Mouse (Mus musculus): ENCODE measurements around the gene Ankrd40. TPM values are rescaled to one million over a fixed set of nuclear protein-coding genes. Genes with fewer than 3 reads are reported as not detected.

The Ankrd40 gene
- total RNA-seq, 2 experiments from 2014 or later: 39.7 to 46.9 TPM

Other genes starting within 250 kb of the Ankrd40 start
- gene Tob1, start 116.5 kb upstream of the Ankrd40 start, total RNA-seq (2014; fragmentation: Nextera tagmentation): 2.9 and 4.5 TPM in 2 replicates
- gene Tob1, start 116.5 kb upstream of the Ankrd40 start, total RNA-seq (2017): 1.1 and 4.9 TPM in 2 replicates
- not detected in 2 replicates for gene Wfikkn2, start 82.0 kb upstream of the Ankrd40 start, total RNA-seq (2014; fragmentation: Nextera tagmentation)
- 0.09 TPM in 1 of 2 replicates, not detected in the other for gene Wfikkn2, start 82.0 kb upstream of the Ankrd40 start, total RNA-seq (2017)
- gene Gm21885, start 46.1 kb upstream of the Ankrd40 start, total RNA-seq (2014; fragmentation: Nextera tagmentation): not detected in 2 replicates
- not detected in 2 replicates for gene Gm21885, start 46.1 kb upstream of the Ankrd40 start, total RNA-seq (2017)
- 172 and 209 TPM in 2 replicates for gene Luc7l3, start 6.0 kb upstream of the Ankrd40 start, total RNA-seq (2014; fragmentation: Nextera tagmentation)
- gene Luc7l3, start 6.0 kb upstream of the Ankrd40 start, total RNA-seq (2017): 335 and 378 TPM in 2 replicates
- 0.34 and 2.0 TPM in 2 replicates for gene Abcc3, start 65.0 kb downstream of the Ankrd40 start, total RNA-seq (2014; fragmentation: Nextera tagmentation)
- 0.05 and 0.30 TPM in 2 replicates for gene Abcc3, start 65.0 kb downstream of the Ankrd40 start, total RNA-seq (2017)
- not detected in 2 replicates for gene Cacna1g, start 146.2 kb downstream of the Ankrd40 start, total RNA-seq (2014; fragmentation: Nextera tagmentation)
- not detected in 2 replicates for gene Cacna1g, start 146.2 kb downstream of the Ankrd40 start, total RNA-seq (2017)
- gene Spata20, start 158.2 kb downstream of the Ankrd40 start, total RNA-seq (2014; fragmentation: Nextera tagmentation): not detected in 2 replicates
- not detected in 2 replicates for gene Spata20, start 158.2 kb downstream of the Ankrd40 start, total RNA-seq (2017)
- not detected in 2 replicates for gene Epn3, start 172.0 kb downstream of the Ankrd40 start, total RNA-seq (2014; fragmentation: Nextera tagmentation)
- not detected in 2 replicates for gene Epn3, start 172.0 kb downstream of the Ankrd40 start, total RNA-seq (2017)
- 1.1 and 5.4 TPM in 2 replicates for gene Mycbpap, start 193.7 kb downstream of the Ankrd40 start, total RNA-seq (2014; fragmentation: Nextera tagmentation)
- 0.13 TPM in 1 of 2 replicates, not detected in the other for gene Mycbpap, start 193.7 kb downstream of the Ankrd40 start, total RNA-seq (2017)
- gene Rsad1, start 221.3 kb downstream of the Ankrd40 start, total RNA-seq (2014; fragmentation: Nextera tagmentation): 6.2 and 8.7 TPM in 2 replicates
- gene Rsad1, start 221.3 kb downstream of the Ankrd40 start, total RNA-seq (2017): 4.4 and 5.7 TPM in 2 replicates
- gene Chad, start 237.0 kb downstream of the Ankrd40 start, total RNA-seq (2014; fragmentation: Nextera tagmentation): not detected in 2 replicates
- gene Chad, start 237.0 kb downstream of the Ankrd40 start, total RNA-seq (2017): not detected in 2 replicates